Mouse (Mus musculus): ENCODE results near the gene Atp8b5. TPM values are rescaled to one million over a fixed set of nuclear protein-coding genes. Genes with fewer than 3 reads are reported as not detected.

The Atp8b5 gene
- under 1 TPM; 0.29 to 0.31 TPM for total RNA-seq (2021)
- long read RNA-seq, experiment 1, partial matches to known transcripts: 0 of 1 reads
- long read RNA-seq, experiment 1, other reads (novel, unspliced or antisense): 1 of 1 reads
- long read RNA-seq, experiment 2: 0 reads

GRCm38 (mm10) chr4:43266623-43267322, at the start of gene Atp8b5:
Gene Atp8b5, plus strand, starts transcription at chr4:43267159.
- Histone ChIP-seq H3K27ac (peak within 1 kb of the TSS; percentile 55), H3K4me3 (peak within 1 kb of the TSS; percentile 56)
- DNase-seq (ENCODE audit: low spot score in 2 of 2): peak; percentile 78 to 82
- peak; percentile 82 for TF ChIP-seq CTCF (conservative IDR thresholded peaks at IDR 0.05)

- no peak for DNase-seq (ENCODE audit: low spot score in 2 of 2)
- no peak overlapping the region for H3K27ac ChIP-seq
- no peak overlapping the region for H3K4me3 ChIP-seq
- TF ChIP-seq CTCF (conservative IDR thresholded peaks at IDR 0.05): no peak
These were observed 49.0 kb upstream of the Atp8b5 start for GRCm38 (mm10) chr4:43217997-43218396.

GRCm38 (mm10) chr4:43231821-43232220, 35.1 kb upstream of the Atp8b5 start:
- no peak for TF ChIP-seq CTCF (conservative IDR thresholded peaks at IDR 0.05)
- no peak overlapping the region for H3K4me3 ChIP-seq
- no peak for DNase-seq (ENCODE audit: low spot score in 2 of 2)
- H3K27ac ChIP-seq: no peak overlapping the region

GRCm38 (mm10) chr4:43232985-43233384, 34.0 kb upstream of the Atp8b5 start:
- no peak overlapping the region for H3K27ac ChIP-seq
- TF ChIP-seq CTCF (conservative IDR thresholded peaks at IDR 0.05): no peak
- no peak overlapping the region for H3K4me3 ChIP-seq
- DNase-seq (ENCODE audit: low spot score in 2 of 2): no peak

DNA sequence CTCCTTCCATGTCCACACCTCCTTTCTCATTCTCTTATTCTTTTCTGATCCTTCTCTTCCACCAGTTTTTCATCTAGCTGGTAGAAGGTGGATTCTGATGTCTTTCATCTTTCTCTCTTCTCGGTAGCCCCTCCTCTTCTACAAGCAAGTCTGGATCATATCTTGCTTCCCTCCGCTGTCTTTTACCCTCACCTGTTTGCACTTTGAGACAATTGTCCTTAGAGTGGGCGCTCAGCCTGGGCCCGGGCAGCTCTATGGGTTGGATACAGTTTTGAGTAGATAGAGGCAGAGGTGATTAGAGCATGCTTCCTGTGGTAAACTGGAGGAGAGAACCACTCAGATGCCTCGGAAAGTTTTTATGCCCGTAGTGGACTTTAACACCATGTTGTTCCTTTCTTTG, 33.5 kb upstream of the Atp8b5 start:
- H3K4me3 ChIP-seq: no peak overlapping the region
- DNase-seq (ENCODE audit: low spot score in 2 of 2): no peak
- TF ChIP-seq CTCF (conservative IDR thresholded peaks at IDR 0.05): no peak
- H3K27ac ChIP-seq: no peak overlapping the region

- Histone ChIP-seq H3K27ac (no peak overlapping the region), H3K4me3 (no peak overlapping the region)
- no peak for TF ChIP-seq CTCF (conservative IDR thresholded peaks at IDR 0.05)
- DNase-seq (ENCODE audit: low spot score in 2 of 2): no peak
These were observed 30.1 kb upstream of the Atp8b5 start for GRCm38 (mm10) chr4:43236898-43237297.

DNA sequence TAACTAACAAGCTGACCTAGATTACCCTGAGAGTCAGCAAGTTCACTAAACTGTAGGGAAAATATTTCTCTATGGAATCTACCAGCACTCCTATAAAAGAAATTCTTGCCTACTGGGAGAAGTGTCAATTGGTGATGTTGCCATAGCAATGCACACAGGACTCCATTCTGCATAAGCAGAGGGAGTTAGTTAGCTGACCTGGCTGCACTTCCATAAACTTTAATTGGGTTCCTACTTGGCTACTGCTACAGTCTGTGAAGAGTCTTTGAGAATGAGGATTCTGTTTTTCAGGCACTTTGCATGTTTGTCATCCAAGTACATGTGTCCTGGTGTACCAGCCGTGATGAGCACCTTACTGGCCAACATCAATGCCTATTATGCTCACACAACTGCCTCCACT, 26.2 kb upstream of the Atp8b5 start:
- Histone ChIP-seq H3K4me3 (no peak overlapping the region), H3K27ac (no peak overlapping the region)
- no peak for TF ChIP-seq CTCF (conservative IDR thresholded peaks at IDR 0.05)
- DNase-seq (ENCODE audit: low spot score in 2 of 2): no peak

DNA sequence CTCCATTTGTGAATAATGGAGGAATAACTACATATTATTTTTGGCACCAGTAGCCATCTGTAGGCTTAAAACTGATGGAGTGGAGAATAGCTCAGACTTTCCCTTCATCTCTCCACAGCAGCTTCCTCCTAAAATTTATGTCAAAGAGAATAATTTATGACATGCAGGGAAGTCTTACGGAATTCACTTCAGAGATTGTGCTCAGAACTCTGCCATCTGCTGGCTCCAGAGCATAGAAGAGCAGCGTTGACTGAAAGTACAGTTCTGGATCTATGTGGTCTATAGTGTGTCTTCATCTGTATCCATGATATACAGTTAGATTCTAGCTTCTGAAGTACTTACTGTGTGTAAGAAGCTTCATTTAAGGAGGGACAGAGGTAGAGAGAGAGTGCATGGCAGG, 22.9 kb upstream of the Atp8b5 start:
- peak; percentile 16 to 28 for DNase-seq (ENCODE audit: low spot score in 2 of 2)
- no peak overlapping the region for H3K4me3 ChIP-seq
- no peak overlapping the region for H3K27ac ChIP-seq
- TF ChIP-seq CTCF (conservative IDR thresholded peaks at IDR 0.05): peak; percentile 83

DNA sequence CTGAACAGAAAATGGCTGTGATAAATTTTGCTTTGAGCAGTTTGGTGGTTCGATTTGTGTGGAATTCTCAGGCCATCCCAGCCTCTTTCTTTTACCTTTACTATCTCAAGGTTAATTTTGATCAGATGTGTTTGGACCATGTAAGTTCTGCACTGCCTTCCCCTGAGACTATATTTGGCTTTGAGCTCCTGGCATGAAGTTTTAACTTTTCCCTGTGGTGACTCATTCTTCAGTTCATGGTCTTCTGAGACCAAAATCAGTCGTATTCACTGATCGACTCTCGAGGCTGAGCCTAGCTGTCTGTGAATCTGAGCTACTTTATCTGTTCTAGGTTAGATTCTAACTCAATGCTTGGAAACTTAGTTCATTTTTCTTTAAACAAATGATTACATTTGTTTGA, 21.2 kb upstream of the Atp8b5 start:
- Histone ChIP-seq H3K27ac (no peak overlapping the region), H3K4me3 (no peak overlapping the region)
- DNase-seq (ENCODE audit: low spot score in 2 of 2): no peak
- no peak for TF ChIP-seq CTCF (conservative IDR thresholded peaks at IDR 0.05)

DNA sequence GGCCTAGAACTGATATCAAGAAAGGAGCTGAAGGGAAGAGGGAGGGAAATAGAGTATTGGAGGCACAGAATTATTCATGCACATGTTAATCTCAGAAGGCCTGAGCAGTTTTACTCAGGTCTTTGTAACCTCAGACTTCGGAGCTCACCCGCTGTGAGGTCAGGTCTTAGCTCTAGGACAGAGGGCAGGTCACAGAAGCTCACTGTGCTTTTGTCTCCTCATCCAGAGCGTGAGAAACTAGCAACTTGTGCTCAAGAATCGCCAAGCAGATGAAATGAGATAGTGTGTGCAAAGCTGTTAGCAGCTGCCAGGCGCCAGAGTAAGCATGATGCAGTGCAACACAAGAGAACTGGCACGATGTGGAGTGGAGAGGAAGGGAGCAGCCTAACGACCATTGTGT, 18.9 kb upstream of the Atp8b5 start:
- no peak for DNase-seq (ENCODE audit: low spot score in 2 of 2)
- Histone ChIP-seq H3K4me3 (no peak overlapping the region), H3K27ac (no peak overlapping the region)
- no peak for TF ChIP-seq CTCF (conservative IDR thresholded peaks at IDR 0.05)

- H3K27ac ChIP-seq: no peak overlapping the region
- H3K4me3 ChIP-seq: no peak overlapping the region
- no peak for DNase-seq (ENCODE audit: low spot score in 2 of 2)
- TF ChIP-seq CTCF (conservative IDR thresholded peaks at IDR 0.05): no peak
These were observed 18.1 kb upstream of the Atp8b5 start for GRCm38 (mm10) chr4:43248909-43249308.

GRCm38 (mm10) chr4:43251269-43251668, 15.7 kb upstream of the Atp8b5 start:
- H3K27ac ChIP-seq: no peak overlapping the region

DNA sequence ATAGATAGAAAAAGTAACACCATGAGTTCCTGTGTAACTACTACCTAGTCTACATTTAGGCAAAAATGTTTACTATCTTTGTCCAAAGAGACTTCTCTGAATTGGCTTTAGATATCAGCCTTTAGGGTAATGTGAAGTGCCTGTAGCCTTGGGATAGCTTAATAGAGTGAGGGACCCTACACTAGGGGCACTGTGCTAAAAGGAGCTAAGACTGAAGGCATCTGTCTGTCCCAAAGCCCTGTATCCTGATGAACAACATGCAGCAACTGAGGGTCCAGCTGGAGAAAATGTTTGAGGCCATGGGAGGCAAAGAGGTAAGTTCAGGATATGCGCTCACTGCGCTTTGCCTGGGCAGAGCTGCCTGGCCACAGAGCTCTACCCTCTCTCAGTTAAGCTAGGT, 9.9 kb upstream of the Atp8b5 start:
- TF ChIP-seq CTCF (conservative IDR thresholded peaks at IDR 0.05): peak; percentile 46
- H3K27ac ChIP-seq: no peak overlapping the region
- H3K4me3 ChIP-seq: no peak overlapping the region
- DNase-seq (ENCODE audit: low spot score in 2 of 2): no peak

More at GRCm38 (mm10) chr4:43251269-43251668, 15.7 kb upstream of the Atp8b5 start:
- no peak for TF ChIP-seq CTCF (conservative IDR thresholded peaks at IDR 0.05)
- no peak for DNase-seq (ENCODE audit: low spot score in 2 of 2)
- no peak overlapping the region for H3K4me3 ChIP-seq

DNA sequence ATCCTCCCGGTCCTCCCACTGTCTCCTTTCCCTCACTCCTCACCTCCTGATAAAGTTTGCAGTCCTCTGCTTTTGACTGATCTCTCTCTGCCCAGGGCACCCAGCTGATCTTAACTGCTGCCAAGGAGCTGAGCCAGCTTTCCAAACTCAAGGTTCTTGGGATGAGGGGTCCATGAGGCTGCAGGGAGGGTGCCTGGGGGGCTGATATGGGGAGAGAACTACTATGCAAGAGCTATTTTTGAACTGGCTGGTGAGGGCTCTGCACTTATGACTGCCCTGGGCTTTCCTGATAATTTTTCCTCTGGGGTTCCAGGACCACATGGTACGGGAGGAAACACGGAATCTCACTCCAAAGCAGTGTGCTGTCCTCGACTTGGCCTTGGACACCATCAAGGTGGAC, 8.4 kb upstream of the Atp8b5 start:
- Histone ChIP-seq H3K27ac (no peak overlapping the region), H3K4me3 (no peak overlapping the region)
- no peak for DNase-seq (ENCODE audit: low spot score in 2 of 2)
- TF ChIP-seq CTCF (conservative IDR thresholded peaks at IDR 0.05): no peak
